Mouse (Mus musculus) kidney, postnatal 25 days (tissue): ENCODE measurements around the gene Gpr18.

Source experiments
- DNase-seq, 2 experiments: peaks; one replicate each; pipeline ENCODE4 v3.0.0; 2021; ENCODE audit warnings: mixed read lengths in 2 of 2

Gpr18 gene

GRCm38 (mm10) chr14:121915621-121916020 is at the start of gene Gpr18:
Gpr18 (minus strand) TSS chr14:121915781.
- no peak for DNase-seq

GRCm38 (mm10) chr14:121964990-121965389 is 49.4 kb upstream of the Gpr18 start, which contains the start of gene Gpr183:
Gpr183 (minus strand) TSS chr14:121965195.
- no peak for DNase-seq

- no peak for DNase-seq
Observed at GRCm38 (mm10) chr14:121963942-121964335, 48.4 kb upstream of the Gpr18 start.

- DNase-seq: no peak
Observed at GRCm38 (mm10) chr14:121963251-121963941, 47.8 kb upstream of the Gpr18 start.

- no peak for DNase-seq
Observed at GRCm38 (mm10) chr14:121962128-121962890, 46.7 kb upstream of the Gpr18 start.

GRCm38 (mm10) chr14:121961496-121962127 is 46.0 kb upstream of the Gpr18 start:
- no peak for DNase-seq

- no peak for DNase-seq
Observed at GRCm38 (mm10) chr14:121960997-121961396, 45.4 kb upstream of the Gpr18 start.

- DNase-seq: no peak
Observed at GRCm38 (mm10) chr14:121960531-121960930, 45.0 kb upstream of the Gpr18 start.

- no peak for DNase-seq
Observed at GRCm38 (mm10) chr14:121960031-121960430, 44.5 kb upstream of the Gpr18 start.

- DNase-seq: no peak
Observed at GRCm38 (mm10) chr14:121959538-121959980, 44.0 kb upstream of the Gpr18 start.

GRCm38 (mm10) chr14:121958751-121959537 is 43.4 kb upstream of the Gpr18 start:
- DNase-seq: no peak

GRCm38 (mm10) chr14:121958041-121958750 is 42.6 kb upstream of the Gpr18 start:
- DNase-seq: no peak

GRCm38 (mm10) chr14:121957176-121957871 is 41.7 kb upstream of the Gpr18 start:
- no peak for DNase-seq

- DNase-seq: no peak
Observed at GRCm38 (mm10) chr14:121956291-121956690, 40.7 kb upstream of the Gpr18 start.

GRCm38 (mm10) chr14:121955176-121955795 is 39.7 kb upstream of the Gpr18 start:
- DNase-seq: no peak

- no peak for DNase-seq
Observed at GRCm38 (mm10) chr14:121954608-121955007, 39.0 kb upstream of the Gpr18 start.

GRCm38 (mm10) chr14:121954129-121954528 is 38.5 kb upstream of the Gpr18 start:
- DNase-seq: no peak

- DNase-seq: no peak
Observed at GRCm38 (mm10) chr14:121952046-121952400, 36.4 kb upstream of the Gpr18 start.

- no peak for DNase-seq
Observed at GRCm38 (mm10) chr14:121951399-121952045, 35.9 kb upstream of the Gpr18 start.

GRCm38 (mm10) chr14:121949897-121950296 is 34.3 kb upstream of the Gpr18 start:
- no peak for DNase-seq

GRCm38 (mm10) chr14:121949436-121949835 is 33.9 kb upstream of the Gpr18 start:
- no peak for DNase-seq
